Mouse (Mus musculus) hindbrain, embryonic 14.5 days (tissue): ENCODE measurements around the gene Gbp2b. TPM values are rescaled to one million over a fixed set of nuclear protein-coding genes. Genes with fewer than 3 reads are reported as not detected.
"Not testable (repeated sequence)": the region's sequence is repeated elsewhere in the genome, so short reads cannot be mapped to it uniquely, and the experiment has no call there.

Source experiments
- ATAC-seq: fragments of 200-750 bp; cut with Nextera tagmentation; 2 replicates; pipeline ENCODE4 v1.8.0; 2017; ENCODE audit warnings: moderate number of reproducible peaks, mild to moderate bottlenecking, moderate TSS enrichment, moderate library complexity; ENCODE audit not compliant: low FRiP score
- DNase-seq: peaks from one replicate; pipeline ENCODE4 v3.0.0-alpha.2; 2015; ENCODE audit warnings: low spot score
- H3K27ac ChIP-seq: fragments of 300-500 bp; sonication (generic); 2 replicates; pipeline ENCODE4 v1.5.1; 2014; ENCODE audit warnings: mild to moderate bottlenecking, moderate library complexity
- H3K27me3 ChIP-seq: fragments of 300-500 bp; sonication (generic); 2 replicates; pipeline ENCODE4 v1.6.1; 2014; ENCODE audit warnings: mild to moderate bottlenecking, low read length, mixed read lengths; ENCODE audit not compliant: control insufficient read depth, insufficient read depth
- H3K36me3 ChIP-seq: fragments of 300-500 bp; sonication (generic); replicated peaks from 2 replicates; pipeline ENCODE4 v1.6.1; 2014; ENCODE audit not compliant: control insufficient read depth, insufficient read depth
- H3K4me1 ChIP-seq: fragments of 300-500 bp; sonication (generic); replicated peaks from 2 replicates; pipeline ENCODE4 v1.6.1; 2014; ENCODE audit warnings: antibody characterized with exemption, low read length, mixed read lengths; ENCODE audit not compliant: control insufficient read depth, insufficient read depth
- H3K4me2 ChIP-seq: fragments of 300-500 bp; sonication (generic); replicated peaks from 2 replicates; pipeline ENCODE4 v1.6.1; 2014; ENCODE audit warnings: mild to moderate bottlenecking, moderate library complexity
- H3K4me3 ChIP-seq: fragments of 300-500 bp; sonication (generic); replicated peaks from 2 replicates; pipeline ENCODE4 v1.5.1; 2014; ENCODE audit warnings: mild to moderate bottlenecking, low read length
- H3K9ac ChIP-seq: fragments of 300-500 bp; sonication (generic); 2 replicates; pipeline ENCODE4 v1.6.1; 2014
- H3K9me3 ChIP-seq: fragments of 300-500 bp; sonication (generic); 2 replicates; pipeline ENCODE4 v1.6.1; 2016; ENCODE audit warnings: low read length; ENCODE audit not compliant: control insufficient read depth
- WGBS: fragments of 180-500 bp; shearing (Covaris S2); extraction: QIAGEN DNeasy Blood & Tissue Kit; methylation state at CpG from one replicate; pipeline ENCODE4 v1.1.7; 2014; 5-methylcytosine and 5-hydroxymethylcytosine counted together
- polyA plus RNA-seq: library from polyadenylated mRNA; unstranded; fragments of >200 nt; fragmentation: Nextera tagmentation; extraction: Ambion mirVana; gene quantifications from 2 replicates; pipeline ENCODE4 v1.2.1, GENCODE M21; 2014

The Gbp2b gene
- polyA plus RNA-seq, 1 experiment from 2014 or later = not detected

GRCm38 (mm10) chr3:142567490-142567889 is 27.2 kb upstream of the Gbp2b start:
- H3K4me1 ChIP-seq, H3K4me2 ChIP-seq, H3K4me3 ChIP-seq, H3K9me3 ChIP-seq, H3K27ac ChIP-seq, ATAC-seq, H3K9ac ChIP-seq, DNase-seq, H3K36me3 ChIP-seq, H3K27me3 ChIP-seq: not testable (repeated sequence)
- 58% methylated on average over 5 of the region's 5 CpGs for WGBS

GRCm38 (mm10) chr3:142570738-142571137 is 23.9 kb upstream of the Gbp2b start:
- 98% methylated on average over 4 of the region's 4 CpGs for WGBS
- no peak for DNase-seq
- H3K4me1 ChIP-seq = no peaks in the 10 kb centered on the region

GRCm38 (mm10) chr3:142577108-142577507 is 17.5 kb upstream of the Gbp2b start:
- no peak for ATAC-seq
- H3K9ac ChIP-seq = no peak overlapping the region
- H3K4me3 ChIP-seq = no peak overlapping the region
- no peak overlapping the region for H3K27ac ChIP-seq
- no peak for DNase-seq
- H3K4me1 ChIP-seq = no peaks in the 10 kb centered on the region
- 79% methylated on average over 3 of the region's 3 CpGs for WGBS
- H3K27me3 ChIP-seq = no peaks in the 10 kb centered on the region
- H3K36me3 ChIP-seq = no peaks in the 10 kb centered on the region
- H3K9me3 ChIP-seq = no peaks in the 10 kb centered on the region
- H3K4me2 ChIP-seq = no peak overlapping the region

More at GRCm38 (mm10) chr3:142570738-142571137, 23.9 kb upstream of the Gbp2b start:
- Histone ChIP-seq H3K4me2 (no peak overlapping the region), H3K9me3 (no peaks in the 10 kb centered on the region), H3K4me3 (no peak overlapping the region), H3K27ac (no peak overlapping the region), H3K36me3 (no peaks in the 10 kb centered on the region), H3K27me3 (no peaks in the 10 kb centered on the region), H3K9ac (no peak overlapping the region)
- no peak for ATAC-seq

- H3K27me3 ChIP-seq = no peaks in the 10 kb centered on the region
- no peak overlapping the region for H3K9ac ChIP-seq
- H3K36me3 ChIP-seq = no peaks in the 10 kb centered on the region
- H3K9me3 ChIP-seq = no peaks in the 10 kb centered on the region
- H3K4me3 ChIP-seq = no peak overlapping the region
- no peak overlapping the region for H3K27ac ChIP-seq
- ATAC-seq (no peak), DNase-seq (no peak)
- H3K4me1 ChIP-seq = no peaks in the 10 kb centered on the region
- no peak overlapping the region for H3K4me2 ChIP-seq
- 87% methylated on average over 4 of the region's 4 CpGs for WGBS
Observed at GRCm38 (mm10) chr3:142578342-142578741, 16.3 kb upstream of the Gbp2b start.

- WGBS = 93% methylated on average over 4 of the region's 4 CpGs
Observed at GRCm38 (mm10) chr3:142583067-142583466, 11.6 kb upstream of the Gbp2b start.

GRCm38 (mm10) chr3:142587386-142587785 is 7.3 kb upstream of the Gbp2b start:
- no peak overlapping the region for H3K4me2 ChIP-seq
- no peaks in the 10 kb centered on the region for H3K27me3 ChIP-seq
- no peaks in the 10 kb centered on the region for H3K4me1 ChIP-seq
- H3K27ac ChIP-seq = no peak overlapping the region
- ATAC-seq = no peak
- no peak overlapping the region for H3K9ac ChIP-seq
- H3K4me3 ChIP-seq = no peak overlapping the region
- DNase-seq = no peak
- H3K36me3 ChIP-seq = no peaks in the 10 kb centered on the region
- H3K9me3 ChIP-seq = no peaks in the 10 kb centered on the region

More at GRCm38 (mm10) chr3:142583067-142583466, 11.6 kb upstream of the Gbp2b start:
- no peak overlapping the region for H3K4me3 ChIP-seq
- no peak for ATAC-seq
- H3K9ac ChIP-seq = no peak overlapping the region
- no peaks in the 10 kb centered on the region for H3K9me3 ChIP-seq
- no peaks in the 10 kb centered on the region for H3K27me3 ChIP-seq
- no peak overlapping the region for H3K27ac ChIP-seq
- H3K36me3 ChIP-seq = no peaks in the 10 kb centered on the region
- DNase-seq = no peak
- no peaks in the 10 kb centered on the region for H3K4me1 ChIP-seq
- H3K4me2 ChIP-seq = no peak overlapping the region

- Histone ChIP-seq H3K4me3 (no peak overlapping the region), H3K9me3 (no peaks in the 10 kb centered on the region), H3K4me2 (no peak overlapping the region), H3K9ac (no peak overlapping the region), H3K27ac (no peak overlapping the region), H3K4me1 (no peaks in the 10 kb centered on the region), H3K27me3 (no peaks in the 10 kb centered on the region), H3K36me3 (no peaks in the 10 kb centered on the region)
- no peak for DNase-seq
- 82% methylated on average over 2 of the region's 2 CpGs for WGBS
- ATAC-seq = no peak
Observed at GRCm38 (mm10) chr3:142588888-142589287, 5.8 kb upstream of the Gbp2b start.

GRCm38 (mm10) chr3:142590431-142591067 is 4.1 kb upstream of the Gbp2b start:
- Histone ChIP-seq H3K9me3 (no peaks in the 10 kb centered on the region), H3K4me1 (no peaks in the 10 kb centered on the region), H3K4me3 (no peak overlapping the region), H3K36me3 (no peaks in the 10 kb centered on the region), H3K9ac (no peak overlapping the region), H3K4me2 (no peak overlapping the region), H3K27ac (no peak overlapping the region), H3K27me3 (no peaks in the 10 kb centered on the region)
- 82% methylated on average over 4 of the region's 4 CpGs for WGBS
- no peak for DNase-seq
- ATAC-seq = no peak

- H3K4me2 ChIP-seq = no peak overlapping the region
- no peaks in the 10 kb centered on the region for H3K27me3 ChIP-seq
- DNase-seq (no peak), ATAC-seq (no peak)
- H3K4me1 ChIP-seq = no peaks in the 10 kb centered on the region
- WGBS = 88% methylated on average over 3 of the region's 3 CpGs
- H3K27ac ChIP-seq = no peak overlapping the region
- H3K9ac ChIP-seq = no peak overlapping the region
- no peaks in the 10 kb centered on the region for H3K9me3 ChIP-seq
- H3K36me3 ChIP-seq = no peaks in the 10 kb centered on the region
- no peak overlapping the region for H3K4me3 ChIP-seq
Observed at GRCm38 (mm10) chr3:142597923-142598322, 3.3 kb downstream of the Gbp2b start.

GRCm38 (mm10) chr3:142601675-142602074 is 7.0 kb downstream of the Gbp2b start:
- Histone ChIP-seq H3K9me3 (no peaks in the 10 kb centered on the region), H3K9ac (no peak overlapping the region), H3K36me3 (no peaks in the 10 kb centered on the region), H3K4me3 (no peak overlapping the region), H3K27ac (no peak overlapping the region), H3K27me3 (no peaks in the 10 kb centered on the region), H3K4me1 (no peaks in the 10 kb centered on the region), H3K4me2 (no peak overlapping the region)
- no peak for DNase-seq
- no peak for ATAC-seq
